Mouse (Mus musculus) embryonic facial prominence, embryonic 11.5 days (tissue): ENCODE results near the gene Cenps. TPM values are rescaled to one million over a fixed set of nuclear protein-coding genes. Genes with fewer than 3 reads are reported as not detected.
"Not testable (repeated sequence)": the region's sequence is repeated elsewhere in the genome, so short reads cannot be mapped to it uniquely, and the experiment has no call there.

ENCODE experiments used
- ATAC-seq: fragments of 200-750 bp; cut with Nextera tagmentation; replicated peaks from 2 replicates; pipeline ENCODE4 v1.8.0; 2017; ENCODE audit warnings: low read depth; ENCODE audit not compliant: insufficient number of reproducible peaks, low FRiP score, low TSS enrichment
- DNase-seq: peaks from one replicate; pipeline ENCODE4 v3.0.0-alpha.2; 2015; ENCODE audit warnings: low spot score
- H3K27ac ChIP-seq: fragments of 300-500 bp; sonication (generic); replicated peaks from 2 replicates; pipeline ENCODE4 v1.5.1; 2014; ENCODE audit warnings: mild to moderate bottlenecking, low read depth, low read length, control low read depth
- H3K27me3 ChIP-seq: fragments of 300-500 bp; sonication (generic); 2 replicates; pipeline ENCODE4 v1.6.1; 2014; ENCODE audit warnings: mild to moderate bottlenecking, low read length, moderate library complexity, mixed read lengths; ENCODE audit not compliant: control insufficient read depth, insufficient read depth
- H3K36me3 ChIP-seq: fragments of 300-500 bp; sonication (generic); replicated peaks from 2 replicates; pipeline ENCODE4 v1.6.1; 2014; ENCODE audit warnings: low read depth, mild to moderate bottlenecking, low read length, moderate library complexity, mixed read lengths; ENCODE audit not compliant: control insufficient read depth, insufficient read depth
- H3K4me1 ChIP-seq: fragments of 300-500 bp; sonication (generic); 2 replicates; pipeline ENCODE4 v1.6.1; 2014; ENCODE audit warnings: low read length, mixed read lengths; ENCODE audit not compliant: control insufficient read depth, insufficient read depth
- H3K4me2 ChIP-seq: fragments of 300-500 bp; sonication (generic); 2 replicates; pipeline ENCODE4 v1.6.1; 2014; ENCODE audit warnings: low read depth, mild to moderate bottlenecking, control low read depth, low read length, moderate library complexity
- H3K4me3 ChIP-seq: fragments of 300-500 bp; sonication (generic); 2 replicates; pipeline ENCODE4 v1.5.1; 2014; ENCODE audit warnings: low read depth, low read length, control low read depth
- H3K9ac ChIP-seq: fragments of 300-500 bp; sonication (generic); replicated peaks from 2 replicates; pipeline ENCODE4 v1.6.1; 2014; ENCODE audit warnings: mild to moderate bottlenecking, control low read depth, low read length
- H3K9me3 ChIP-seq: fragments of 300-500 bp; sonication (generic); replicated peaks from 2 replicates; pipeline ENCODE4 v1.6.1; 2016; ENCODE audit warnings: mild to moderate bottlenecking, low read length, inconsistent platforms, mixed read lengths; ENCODE audit not compliant: control insufficient read depth
- WGBS: fragments of 180-500 bp; shearing (Covaris S2); extraction: QIAGEN DNeasy Blood & Tissue Kit; methylation state at CpG from one replicate; pipeline ENCODE4 v1.1.7; 2014; 5-methylcytosine and 5-hydroxymethylcytosine counted together
- polyA plus RNA-seq: library from polyadenylated mRNA; unstranded; fragments of >200 nt; fragmentation: Nextera tagmentation; extraction: Ambion mirVana; gene quantifications from 2 replicates; pipeline ENCODE4 v1.2.1, GENCODE M21; 2014

Gene Cenps
- polyA plus RNA-seq, 1 experiment from 2014 or later, result 53.5 TPM

- Histone ChIP-seq H3K36me3 (no peaks in the 10 kb centered on the region), H3K4me3 (no peak overlapping the region), H3K27me3 (no peaks in the 10 kb centered on the region), H3K4me2 (no peak overlapping the region), H3K27ac (no peak overlapping the region), H3K9me3 (no peaks in the 10 kb centered on the region), H3K9ac (no peak overlapping the region), H3K4me1 (no peaks in the 10 kb centered on the region; the same call in 1 of the 2 replicates)
- DNase-seq, result no peak
- WGBS, result 84% methylated on average over 3 of the region's 3 CpGs
- ATAC-seq, result no peak
Measured at GRCm38 (mm10) chr4:149101456-149101855, 36.0 kb downstream of the Cenps start.

- not testable (repeated sequence) for H3K4me2 ChIP-seq, H3K27me3 ChIP-seq, H3K27ac ChIP-seq, H3K4me3 ChIP-seq, ATAC-seq, H3K9me3 ChIP-seq, H3K9ac ChIP-seq, DNase-seq, H3K4me1 ChIP-seq, H3K36me3 ChIP-seq
- 84% methylated on average over 12 of the region's 12 CpGs for WGBS
Measured at GRCm38 (mm10) chr4:149100449-149100848, 37.0 kb downstream of the Cenps start.

GRCm38 (mm10) chr4:149099369-149100017 is 37.9 kb downstream of the Cenps start, which contains the start of gene Pex14:
TSS of gene Pex14 (minus strand) at chr4:149099876.
- H3K27me3 ChIP-seq, result no peaks in the 10 kb centered on the region
- 0 out of 2 replicates have a peak within 1 kb of the TSS, but pooled peaks have one; percentile 1 for H3K27ac ChIP-seq
- peak; percentile 95 for DNase-seq
- H3K4me3 ChIP-seq, result peak within 1 kb of the TSS; percentile 66
- peak; percentile 81 for ATAC-seq
- H3K4me1 ChIP-seq, result no peaks in the 10 kb centered on the region
- no peaks in the 10 kb centered on the region for H3K9me3 ChIP-seq
- H3K36me3 ChIP-seq, result no peaks in the 10 kb centered on the region
- peak within 1 kb of the TSS; percentile 90 for H3K4me2 ChIP-seq
- peak within 1 kb of the TSS; percentile 88 for H3K9ac ChIP-seq
- 0% methylated on average over 33 of the region's 50 CpGs for WGBS

DNA sequence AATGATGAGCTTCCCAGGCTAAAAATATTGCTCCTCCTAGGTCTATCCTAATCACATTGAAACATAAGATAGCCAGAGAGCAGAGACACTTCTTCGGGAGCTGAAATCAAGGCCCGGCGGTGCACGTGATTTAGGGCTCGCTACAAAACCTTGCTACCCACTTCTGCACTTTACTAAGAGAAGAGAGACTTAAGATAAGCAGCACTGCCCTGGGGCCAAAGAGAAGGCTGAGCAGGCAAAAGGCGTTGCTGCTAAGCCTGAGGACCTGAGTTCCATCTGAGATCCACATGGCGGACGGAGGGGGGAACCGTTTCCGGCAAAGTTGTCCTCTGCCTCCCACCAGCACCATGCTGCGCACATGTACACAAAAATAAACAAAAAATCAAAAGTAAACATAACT is 38.9 kb downstream of the Cenps start:
- WGBS, result 13% methylated on average over 11 of the region's 11 CpGs
- peak overlapping the region; percentile 88 for H3K9ac ChIP-seq
- no peak overlapping the region for H3K27ac ChIP-seq
- no peaks in the 10 kb centered on the region for H3K9me3 ChIP-seq
- H3K27me3 ChIP-seq, result no peaks in the 10 kb centered on the region
- H3K36me3 ChIP-seq, result no peaks in the 10 kb centered on the region; the same call in 1 of the 2 replicates
- H3K4me1 ChIP-seq, result no peaks in the 10 kb centered on the region
- peak overlapping the region; percentile 66 for H3K4me3 ChIP-seq
- no peak for ATAC-seq
- no peak for DNase-seq
- H3K4me2 ChIP-seq, result peak overlapping the region; percentile 90

DNA sequence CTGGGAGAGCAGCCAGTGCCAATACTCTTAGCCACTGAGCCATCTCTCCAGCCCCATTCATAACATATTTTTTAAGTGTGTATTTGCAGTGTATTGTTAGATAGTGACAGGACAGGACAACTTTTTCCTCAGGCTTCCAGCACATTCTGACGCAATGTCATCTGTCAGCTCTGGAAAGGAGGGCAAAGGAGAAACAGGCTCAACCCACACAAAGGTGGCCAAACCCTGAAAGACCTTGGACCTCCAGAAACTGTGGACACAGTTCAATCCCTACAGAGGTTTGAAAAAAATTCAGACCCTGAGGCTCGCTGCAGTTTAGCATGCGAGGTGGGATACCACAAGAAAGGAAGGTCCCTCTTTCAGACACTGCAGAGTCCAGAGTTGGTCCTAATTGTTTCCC is 39.5 kb downstream of the Cenps start:
- Histone ChIP-seq H3K9me3 (no peaks in the 10 kb centered on the region), H3K4me2 (peak overlapping the region; percentile 4; the same call in 1 of the 2 replicates), H3K4me3 (no peak overlapping the region), H3K36me3 (no peaks in the 10 kb centered on the region; the same call in 1 of the 2 replicates), H3K27ac (no peak overlapping the region), H3K4me1 (no peaks in the 10 kb centered on the region), H3K27me3 (no peaks in the 10 kb centered on the region), H3K9ac (no peak overlapping the region)
- 81% methylated on average over 3 of the region's 3 CpGs for WGBS
- ATAC-seq (no peak), DNase-seq (no peak)

GRCm38 (mm10) chr4:149091364-149091763 is 46.1 kb downstream of the Cenps start:
- H3K27ac ChIP-seq, result no peak overlapping the region
- H3K36me3 ChIP-seq, result no peaks in the 10 kb centered on the region; the same call in 1 of the 2 replicates
- H3K9ac ChIP-seq, result no peak overlapping the region
- WGBS, result 88% methylated on average over 8 of the region's 8 CpGs
- ATAC-seq (no peak), DNase-seq (no peak)
- H3K4me3 ChIP-seq, result no peak overlapping the region
- no peak overlapping the region for H3K4me2 ChIP-seq
- no peaks in the 10 kb centered on the region for H3K4me1 ChIP-seq
- H3K9me3 ChIP-seq, result no peaks in the 10 kb centered on the region
- no peaks in the 10 kb centered on the region for H3K27me3 ChIP-seq

GRCm38 (mm10) chr4:149085381-149085780 is 52.0 kb downstream of the Cenps start:
- no peaks in the 10 kb centered on the region for H3K36me3 ChIP-seq
- no peak for ATAC-seq
- no peak overlapping the region for H3K4me3 ChIP-seq
- no peak overlapping the region for H3K27ac ChIP-seq
- no peaks in the 10 kb centered on the region for H3K9me3 ChIP-seq
- H3K4me1 ChIP-seq, result no peaks in the 10 kb centered on the region
- DNase-seq, result no peak
- H3K4me2 ChIP-seq, result no peak overlapping the region
- 82% methylated on average over 5 of the region's 5 CpGs for WGBS
- no peak overlapping the region for H3K9ac ChIP-seq
- no peaks in the 10 kb centered on the region for H3K27me3 ChIP-seq

DNA sequence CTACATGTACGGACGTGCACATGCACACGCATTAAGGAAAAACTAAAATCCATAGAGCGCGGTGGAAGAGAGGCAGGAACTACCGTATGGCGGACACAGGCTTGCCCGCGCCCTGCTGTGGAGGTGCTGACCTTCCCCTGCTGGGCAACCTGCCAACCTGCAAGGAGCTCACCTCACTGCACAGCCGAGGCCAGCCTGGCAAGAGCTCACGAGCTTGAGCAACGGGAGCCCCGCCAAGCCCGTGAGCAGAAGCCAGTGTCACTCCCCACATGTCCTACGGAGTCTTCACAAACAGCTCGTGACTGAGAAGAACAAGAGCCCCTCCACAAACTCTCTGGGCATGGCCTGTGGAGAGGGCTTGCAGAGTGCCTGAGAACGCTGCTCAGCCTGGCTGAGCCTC is 55.9 kb downstream of the Cenps start:
- Histone ChIP-seq H3K4me3 (no peak overlapping the region), H3K4me1 (no peaks in the 10 kb centered on the region), H3K27ac (no peak overlapping the region), H3K27me3 (no peaks in the 10 kb centered on the region), H3K9me3 (no peaks in the 10 kb centered on the region), H3K36me3 (no peaks in the 10 kb centered on the region), H3K9ac (no peak overlapping the region), H3K4me2 (no peak overlapping the region)
- DNase-seq (no peak), ATAC-seq (no peak)
- 82% methylated on average over 17 of the region's 17 CpGs for WGBS
